Mouse (Mus musculus): ENCODE data around the gene Flt1. TPM values are rescaled to one million over a fixed set of nuclear protein-coding genes. Genes with fewer than 3 reads are reported as not detected.

The Flt1 gene
- polyA plus RNA-seq, 1 experiment = 23.4 TPM

DNA sequence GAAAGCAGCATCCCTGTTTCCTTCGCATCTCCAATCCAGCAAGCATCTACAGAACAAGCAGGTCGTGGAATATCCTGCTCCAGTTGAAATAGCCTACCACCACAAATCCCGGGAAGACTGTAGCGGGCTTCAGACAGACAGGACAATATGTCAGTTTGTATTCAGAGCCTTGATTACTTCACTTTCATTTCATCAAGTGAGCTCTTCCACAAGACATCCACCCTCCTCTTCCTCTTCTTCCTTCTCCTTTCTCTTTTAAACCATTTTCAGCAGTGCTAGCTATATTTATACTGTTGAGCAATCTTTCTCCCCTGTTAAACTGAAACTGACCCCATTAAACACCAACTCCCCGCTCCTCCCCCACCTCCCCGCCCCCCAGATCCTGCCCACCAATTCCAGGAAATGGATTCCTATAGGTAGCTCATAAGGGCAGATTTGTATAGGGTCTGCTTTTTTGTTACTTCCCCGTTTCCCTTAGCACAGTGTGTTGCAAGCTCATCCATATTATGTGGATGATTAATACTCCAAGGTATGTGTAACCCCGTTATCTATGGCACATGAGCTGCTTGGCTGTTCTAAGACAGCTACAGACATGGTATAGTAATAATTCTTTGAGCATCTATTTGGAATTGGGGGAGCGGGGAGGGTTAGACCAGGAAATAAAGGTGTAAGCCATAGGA is 33.0 kb upstream of the Flt1 start:
- Histone ChIP-seq H3K27me3 (ENCODE audit: control insufficient read depth, insufficient read depth, low read length, poor library complexity, severe bottlenecking) (no peaks in the 10 kb centered on the region), H3K27ac (ENCODE audit: insufficient read depth, low read length) (no peak overlapping the region), H3K36me3 (ENCODE audit: control insufficient read depth, insufficient read depth, low read length, poor library complexity, severe bottlenecking) (no peaks in the 10 kb centered on the region), H3K9me3 (replicated peaks; ENCODE audit: control insufficient read depth, insufficient read depth, low read length, poor library complexity, severe bottlenecking) (peaks cover 7% of the 10 kb centered on the region; the same call in 1 of the 2 replicates), H3K9ac (ENCODE audit: low read depth, poor library complexity, severe bottlenecking) (no peak overlapping the region), H3K4me3 (ENCODE audit: low read depth, low read length) (no peak overlapping the region), H3K4me1 (ENCODE audit: control insufficient read depth, insufficient read depth, low read length) (peaks cover 5% of the 10 kb centered on the region)
- TF ChIP-seq CTCF (IDR thresholded peaks at IDR 0.05; ENCODE audit: low read depth, low read length) (no peak), EP300 (IDR thresholded peaks at IDR 0.05; ENCODE audit: insufficient read depth, low read depth, low read length) (no peak), POLR2A (IDR thresholded peaks at IDR 0.05; ENCODE audit: insufficient read depth, low read length) (no peak)

DNA sequence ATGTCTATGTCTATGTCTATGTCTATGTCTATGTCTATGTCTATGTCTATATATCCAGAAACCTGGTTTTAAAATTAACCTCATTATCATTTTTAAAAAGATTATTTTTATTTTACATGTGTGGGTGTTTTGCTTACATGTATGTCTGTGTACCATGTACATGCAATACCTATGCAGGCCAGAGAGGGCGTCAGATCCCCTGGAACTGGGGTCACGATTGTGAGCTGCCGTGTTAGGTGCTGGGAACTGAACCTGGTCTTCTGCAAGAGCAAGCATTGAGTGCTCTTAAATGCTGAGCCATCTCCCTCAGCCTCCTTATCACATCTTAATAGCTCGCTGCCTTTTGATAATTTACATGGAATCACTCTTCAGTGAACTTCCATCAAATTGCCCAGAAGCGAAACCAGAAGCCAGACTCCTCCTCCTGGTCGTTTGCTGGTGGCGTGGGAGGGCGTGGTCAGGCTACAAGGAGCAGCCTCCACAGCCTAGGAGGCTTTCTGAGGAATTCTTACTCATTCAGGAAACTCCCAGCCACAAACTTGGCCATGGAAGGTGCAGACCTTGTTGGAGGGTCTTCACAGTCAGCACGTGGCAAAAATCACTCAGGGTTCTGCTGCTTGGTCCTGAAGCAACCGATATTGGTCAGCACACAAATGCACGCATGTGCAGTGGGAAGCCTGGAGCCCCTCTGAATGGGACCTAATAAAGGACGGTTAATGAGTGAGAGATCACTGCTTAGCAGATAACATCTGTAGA is 32.2 kb upstream of the Flt1 start:
- no peak overlapping the region for H3K27ac ChIP-seq (ENCODE audit: insufficient read depth, low read length)
- H3K9ac ChIP-seq (ENCODE audit: low read depth, poor library complexity, severe bottlenecking) = no peak overlapping the region
- H3K27me3 ChIP-seq (ENCODE audit: control insufficient read depth, insufficient read depth, low read length, poor library complexity, severe bottlenecking) = no peaks in the 10 kb centered on the region
- H3K4me1 ChIP-seq (ENCODE audit: control insufficient read depth, insufficient read depth, low read length) = peaks cover 3% of the 10 kb centered on the region
- no peak overlapping the region for H3K4me3 ChIP-seq (ENCODE audit: low read depth, low read length)
- peaks cover 7% of the 10 kb centered on the region; the same call in 1 of the 2 replicates for H3K9me3 ChIP-seq (replicated peaks; ENCODE audit: control insufficient read depth, insufficient read depth, low read length, poor library complexity, severe bottlenecking)
- no peaks in the 10 kb centered on the region for H3K36me3 ChIP-seq (ENCODE audit: control insufficient read depth, insufficient read depth, low read length, poor library complexity, severe bottlenecking)
- TF ChIP-seq CTCF (IDR thresholded peaks at IDR 0.05; ENCODE audit: low read depth, low read length) = peak; percentile 36
- TF ChIP-seq EP300 (IDR thresholded peaks at IDR 0.05; ENCODE audit: insufficient read depth, low read depth, low read length) = no peak

DNA sequence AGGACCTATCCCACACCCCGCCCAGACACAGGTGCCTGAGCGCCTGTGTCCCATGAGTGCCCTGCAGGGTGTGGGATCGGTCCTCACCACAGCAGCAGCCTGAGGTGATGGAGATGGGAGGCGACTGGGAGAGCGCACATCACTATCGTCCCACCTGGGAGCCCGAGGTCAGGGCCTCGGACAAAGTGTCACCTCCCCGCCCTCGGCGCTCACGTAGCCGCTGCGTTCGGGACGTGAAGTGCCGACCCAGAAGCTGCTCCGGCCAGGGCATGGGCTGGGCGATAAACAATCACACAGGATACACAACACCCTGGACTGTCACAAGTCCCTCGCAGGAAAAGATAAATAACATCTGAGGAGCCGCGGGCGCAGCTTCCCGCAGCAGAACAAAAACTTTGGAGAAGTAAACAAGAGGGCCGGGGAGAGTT is 27.1 kb upstream of the Flt1 start:
- no peak overlapping the region for H3K9ac ChIP-seq (ENCODE audit: low read depth, poor library complexity, severe bottlenecking)
- no peak overlapping the region for H3K27ac ChIP-seq (ENCODE audit: insufficient read depth, low read length)

DNA sequence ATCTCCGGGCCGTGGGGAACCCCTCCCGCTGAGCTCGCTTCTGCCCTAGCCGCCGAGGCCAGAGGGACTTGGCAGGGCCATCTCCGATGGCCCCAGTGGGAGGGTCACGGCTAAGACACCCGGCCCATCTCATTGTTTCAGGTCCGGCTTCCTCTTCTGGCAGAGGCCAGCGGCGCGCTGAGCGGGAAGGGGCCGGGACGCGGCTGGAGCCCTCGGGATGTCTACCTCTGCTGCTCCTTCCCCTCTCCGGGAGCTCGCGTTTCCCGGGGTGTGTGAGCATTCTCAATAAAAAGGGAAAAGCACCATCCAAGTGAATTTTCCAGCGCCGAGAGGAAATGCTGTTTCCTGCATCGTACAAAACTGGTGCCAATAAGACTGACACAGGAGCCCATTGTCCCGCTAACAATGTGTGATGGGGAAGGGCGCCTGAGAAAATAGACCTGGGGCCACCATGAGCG is 25.9 kb upstream of the Flt1 start:
- Histone ChIP-seq H3K4me1 (ENCODE audit: control insufficient read depth, insufficient read depth, low read length) (peaks cover 1% of the 10 kb centered on the region), H3K9me3 (replicated peaks; ENCODE audit: control insufficient read depth, insufficient read depth, low read length, poor library complexity, severe bottlenecking) (peaks cover 7% of the 10 kb centered on the region; the same call in 1 of the 2 replicates), H3K27me3 (ENCODE audit: control insufficient read depth, insufficient read depth, low read length, poor library complexity, severe bottlenecking) (no peaks in the 10 kb centered on the region; the same call in 1 of the 2 replicates), H3K27ac (ENCODE audit: insufficient read depth, low read length) (no peak overlapping the region), H3K9ac (ENCODE audit: low read depth, poor library complexity, severe bottlenecking) (peak overlapping the region; percentile 66), H3K36me3 (ENCODE audit: control insufficient read depth, insufficient read depth, low read length, poor library complexity, severe bottlenecking) (no peaks in the 10 kb centered on the region), H3K4me3 (ENCODE audit: low read depth, low read length) (peak overlapping the region; percentile 66)
- TF ChIP-seq POLR2A (IDR thresholded peaks at IDR 0.05; ENCODE audit: insufficient read depth, low read length) (no peak), EP300 (IDR thresholded peaks at IDR 0.05; ENCODE audit: insufficient read depth, low read depth, low read length) (no peak), CTCF (IDR thresholded peaks at IDR 0.05; ENCODE audit: low read depth, low read length) (no peak)

More for the DNA sequence above, 27.1 kb upstream of the Flt1 start:
- Histone ChIP-seq H3K36me3 (ENCODE audit: control insufficient read depth, insufficient read depth, low read length, poor library complexity, severe bottlenecking) (no peaks in the 10 kb centered on the region), H3K4me1 (ENCODE audit: control insufficient read depth, insufficient read depth, low read length) (peaks cover 1% of the 10 kb centered on the region), H3K9me3 (replicated peaks; ENCODE audit: control insufficient read depth, insufficient read depth, low read length, poor library complexity, severe bottlenecking) (peaks cover 7% of the 10 kb centered on the region; the same call in 1 of the 2 replicates), H3K4me3 (ENCODE audit: low read depth, low read length) (peak overlapping the region; percentile 46), H3K27me3 (ENCODE audit: control insufficient read depth, insufficient read depth, low read length, poor library complexity, severe bottlenecking) (no peaks in the 10 kb centered on the region; the same call in 1 of the 2 replicates)
- TF ChIP-seq POLR2A (IDR thresholded peaks at IDR 0.05; ENCODE audit: insufficient read depth, low read length) = no peak
- peak; percentile 42; the same call in 1 of the 2 replicates for TF ChIP-seq EP300 (IDR thresholded peaks at IDR 0.05; ENCODE audit: insufficient read depth, low read depth, low read length)

DNA sequence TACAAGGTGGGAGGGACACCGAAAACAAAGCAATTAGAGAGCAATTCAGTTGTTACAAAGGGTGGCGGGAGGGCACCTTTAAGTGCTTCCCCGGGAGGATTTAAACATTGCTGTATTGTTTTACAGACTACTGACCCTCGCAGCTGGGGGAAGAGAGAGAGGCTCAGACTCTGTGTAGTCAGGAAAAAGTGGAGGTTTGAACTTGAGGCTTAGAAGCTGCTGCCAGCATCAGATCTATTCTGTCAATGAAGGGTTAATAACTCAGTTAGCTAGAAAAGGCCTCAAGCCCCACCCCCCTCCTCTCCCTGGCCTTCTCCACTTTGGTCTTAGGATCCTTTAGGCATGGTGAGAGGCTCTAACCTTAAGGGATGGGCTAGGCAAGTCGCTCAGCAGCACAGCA is 24.2 kb upstream of the Flt1 start:
- peaks cover 7% of the 10 kb centered on the region; the same call in 1 of the 2 replicates for H3K9me3 ChIP-seq (replicated peaks; ENCODE audit: control insufficient read depth, insufficient read depth, low read length, poor library complexity, severe bottlenecking)
- peaks cover 1% of the 10 kb centered on the region for H3K4me1 ChIP-seq (ENCODE audit: control insufficient read depth, insufficient read depth, low read length)
- H3K27me3 ChIP-seq (ENCODE audit: control insufficient read depth, insufficient read depth, low read length, poor library complexity, severe bottlenecking) = no peaks in the 10 kb centered on the region; the same call in 1 of the 2 replicates
- H3K36me3 ChIP-seq (ENCODE audit: control insufficient read depth, insufficient read depth, low read length, poor library complexity, severe bottlenecking) = no peaks in the 10 kb centered on the region
- no peak overlapping the region for H3K9ac ChIP-seq (ENCODE audit: low read depth, poor library complexity, severe bottlenecking)
- no peak overlapping the region for H3K4me3 ChIP-seq (ENCODE audit: low read depth, low read length)
- no peak overlapping the region for H3K27ac ChIP-seq (ENCODE audit: insufficient read depth, low read length)
- TF ChIP-seq EP300 (IDR thresholded peaks at IDR 0.05; ENCODE audit: insufficient read depth, low read depth, low read length) (0 out of 2 replicates have a peak, but pooled peaks have one; percentile 22), POLR2A (IDR thresholded peaks at IDR 0.05; ENCODE audit: insufficient read depth, low read length) (no peak), CTCF (IDR thresholded peaks at IDR 0.05; ENCODE audit: low read depth, low read length) (no peak)
